Mouse (Mus musculus) liver, postnatal 0 days (tissue): Measurements from ENCODE around the gene Cmbl.

Experiments
- CTCF ChIP-seq: sonication (generic); IDR thresholded peaks from 2 replicates; pipeline ENCODE4 v1.5.1; 2016; ENCODE audit warnings: antibody characterized with exemption, low read depth
- EP300 ChIP-seq: IDR thresholded peaks from 2 replicates; pipeline ENCODE4 v1.6.1; 2016; ENCODE audit warnings: antibody characterized with exemption, low read depth, mild to moderate bottlenecking

- no peak for TF ChIP-seq EP300
- no peak for TF ChIP-seq CTCF
These were observed 46.8 kb downstream of the Cmbl start for GRCm38 (mm10) chr15:31611976-31612375.
